Mouse (Mus musculus) cerebellum, adult 2 months (tissue): ENCODE data around the gene Plekha6.

ENCODE experiments used
- CTCF ChIP-seq: fragments of 200-500 bp; IDR thresholded peaks from 2 replicates; pipeline ENCODE4 v1.5.1; 2011; ENCODE audit warnings: low read depth, mild to moderate bottlenecking, control low read depth, low read length, moderate library complexity, borderline replicate concordance; ENCODE audit not compliant: insufficient read depth
- POLR2A ChIP-seq: fragments of 200-500 bp; IDR thresholded peaks from 2 replicates; pipeline ENCODE4 v1.6.1; 2011; ENCODE audit warnings: low read length, control low read depth, borderline replicate concordance; ENCODE audit not compliant: insufficient read depth

DNA sequence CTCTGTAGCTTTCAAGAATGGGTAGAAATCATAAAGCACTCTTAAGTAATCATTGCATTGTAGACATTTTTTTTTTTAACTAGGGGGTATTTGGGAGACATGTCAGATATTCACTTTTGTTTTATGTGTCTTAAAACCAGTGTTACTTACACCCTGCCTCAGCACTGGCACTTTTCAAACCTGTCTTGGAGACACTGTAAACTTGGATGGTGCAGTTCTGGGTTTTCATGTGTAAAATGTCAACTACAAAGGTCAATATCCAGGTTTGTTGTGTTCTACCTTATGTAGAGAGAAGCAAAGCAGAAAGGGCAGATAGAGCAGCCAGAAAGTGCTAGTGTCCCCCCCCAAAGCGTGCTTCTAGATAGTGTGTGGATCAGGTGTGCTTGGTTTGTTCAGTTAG, 25.6 kb upstream of the Plekha6 start:
- no peak for TF ChIP-seq CTCF
- TF ChIP-seq POLR2A: no peak
